Mouse (Mus musculus) right cerebral cortex, postnatal 25 days (tissue): ENCODE measurements around the gene Zfp748.
A peak's percentile ranks its signal among the peaks of the same experiment; 100 is the strongest.

ENCODE experiments used
- DNase-seq: peaks from one replicate; pipeline ENCODE4 v3.0.0; 2022

Gene Zfp748

DNA sequence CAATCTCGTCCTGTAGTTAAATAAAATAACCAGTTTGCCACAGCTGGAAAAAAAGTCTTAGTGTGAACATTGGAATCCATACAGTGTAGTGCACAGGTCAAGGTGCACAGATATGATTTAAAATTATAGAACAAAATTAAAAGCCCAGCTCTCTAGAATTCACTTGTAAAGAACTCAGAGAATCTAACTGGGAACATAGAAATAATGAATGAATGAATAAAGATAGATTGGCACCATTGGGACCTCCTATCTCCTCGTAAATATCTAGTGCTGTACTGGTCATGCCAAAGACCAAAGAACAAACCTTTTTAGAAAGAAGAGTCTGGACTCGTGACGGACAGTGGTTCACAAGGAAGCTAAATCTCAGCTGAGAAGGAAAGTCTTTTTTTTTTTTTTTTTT is at the start of gene Zfp748:
Gene Zfp748 (minus strand): TSS at position 101 of the 400 bp plus-strand sequence.
- no peak for DNase-seq

DNA sequence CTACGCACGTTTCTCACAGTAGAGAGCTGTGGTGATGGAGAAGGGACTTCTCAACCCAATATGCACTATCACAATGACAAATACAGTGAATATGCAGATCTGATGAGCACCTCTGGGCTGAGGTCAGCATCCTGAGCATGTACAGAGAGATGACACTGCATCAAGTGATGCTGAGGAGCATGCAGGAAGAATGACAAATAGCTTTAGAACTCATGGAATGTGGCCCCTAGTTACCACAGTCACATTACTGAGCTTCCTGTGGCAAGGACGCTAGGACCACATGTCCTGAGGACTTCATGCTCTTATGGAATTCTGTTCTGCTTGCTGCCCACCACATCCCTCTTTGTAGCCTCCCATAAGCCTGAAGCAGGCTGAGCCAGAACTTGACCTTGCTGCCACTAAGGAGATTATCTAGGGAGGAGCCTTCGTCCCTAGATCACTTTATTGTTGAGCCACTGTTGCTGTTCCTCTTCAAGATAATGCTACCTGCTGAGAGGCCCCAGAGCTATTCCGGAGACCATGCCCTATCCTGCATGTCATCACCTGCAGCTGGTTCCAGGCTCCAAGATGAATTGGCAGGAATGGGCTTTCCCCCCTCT is 19.1 kb upstream of the Zfp748 start:
- no peak for DNase-seq

DNA sequence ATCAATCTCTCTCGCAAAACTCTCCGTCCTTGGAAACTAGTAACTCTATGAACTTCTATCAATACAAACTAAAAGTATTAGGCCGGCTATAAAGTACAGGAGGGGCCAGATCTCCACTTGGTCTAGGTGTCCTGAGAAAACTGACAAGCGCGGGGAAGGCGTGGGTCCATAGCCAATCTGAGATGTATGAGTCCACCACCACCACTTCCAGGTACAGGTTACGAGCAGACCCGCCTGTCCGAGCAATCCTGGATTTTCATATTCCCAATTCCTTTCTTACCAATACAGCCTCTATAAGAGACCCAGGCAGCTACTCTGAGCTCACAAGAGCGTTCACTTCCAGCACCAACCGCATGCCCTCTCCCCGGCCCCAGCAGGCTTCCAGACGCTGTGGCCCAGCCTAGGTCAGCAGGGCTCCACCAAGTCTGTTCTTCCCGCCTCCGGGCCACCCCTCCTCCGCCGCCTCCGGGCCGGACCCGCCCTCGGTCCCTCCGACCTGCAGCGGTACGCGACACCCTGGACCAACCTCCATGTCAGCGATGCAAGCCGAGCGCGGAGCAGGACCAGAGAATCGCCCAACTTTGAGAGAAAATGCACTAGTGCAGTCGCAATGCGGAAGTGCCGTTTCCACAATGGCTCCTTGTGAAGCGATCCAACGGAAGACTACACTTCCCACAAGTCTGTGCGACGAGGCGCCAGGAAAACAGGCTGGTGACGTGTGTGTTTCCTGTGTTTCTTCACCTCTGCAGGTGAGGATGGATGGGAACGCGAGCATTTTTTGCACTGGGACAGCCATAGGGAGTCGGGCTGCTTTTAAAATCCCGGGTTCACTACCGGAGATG is 904 bp downstream of the Zfp748 start:
- DNase-seq, result peak; percentile 89

DNA sequence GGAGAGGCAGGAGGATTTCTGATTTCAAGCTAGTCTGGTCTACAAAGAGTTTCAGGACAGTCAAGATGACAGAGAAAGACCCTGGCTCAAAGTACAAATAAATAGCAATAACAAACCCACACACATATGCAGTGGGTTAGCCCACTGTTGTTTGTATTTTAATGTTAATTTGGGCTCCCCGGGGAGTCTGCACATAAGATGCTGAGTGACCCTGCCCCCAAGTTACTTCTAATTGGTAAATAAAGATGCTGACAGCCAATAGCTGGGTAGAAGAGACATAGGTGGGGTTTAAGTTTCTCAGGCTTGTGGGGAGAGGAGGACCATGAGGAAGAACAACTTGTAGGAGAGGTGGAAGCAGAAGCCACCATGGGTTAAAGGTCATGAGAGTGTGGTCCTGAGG is 7.7 kb downstream of the Zfp748 start:
- no peak for DNase-seq

- no peak for DNase-seq
Measured at GRCm38 (mm10) chr13:67527049-67527730, 26.4 kb downstream of the Zfp748 start.

DNA sequence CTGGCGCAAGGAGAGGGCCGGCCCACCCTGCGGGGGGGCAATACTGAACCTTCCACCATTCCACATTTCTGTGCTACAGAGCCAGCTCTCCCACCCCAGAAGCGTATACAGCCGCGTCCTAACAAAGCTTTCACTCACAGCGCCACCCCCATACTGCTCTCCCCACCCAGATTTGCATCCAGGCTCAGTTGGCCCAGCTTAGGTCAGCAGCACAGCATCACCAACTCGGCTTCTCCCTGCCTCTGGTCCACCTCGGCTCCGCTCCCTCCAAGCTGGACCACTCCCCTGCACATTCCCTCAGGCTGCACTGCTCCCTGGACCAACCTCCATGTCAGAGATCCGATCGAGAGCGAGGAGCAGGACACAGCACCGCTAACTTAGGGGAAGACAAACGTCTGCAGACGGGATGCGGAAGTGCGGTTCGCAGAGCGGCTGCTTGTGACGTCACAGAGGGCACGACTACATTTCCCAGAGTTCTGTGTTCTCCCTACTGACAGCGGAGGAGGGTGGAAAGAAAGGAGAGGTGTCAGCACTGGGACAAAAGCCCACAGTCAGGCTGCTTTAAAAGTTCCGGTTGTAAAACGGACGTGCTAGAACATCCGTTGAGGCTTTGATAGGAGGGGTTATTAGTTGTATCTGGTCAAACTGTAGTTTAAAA is 27.7 kb downstream of the Zfp748 start, which contains the start of the genes Gm26965 and Zfp87:
Gene Gm26965 (minus strand): TSS at position 399 of the 658 bp plus-strand sequence.
Gene Zfp87 (minus strand): TSS at position 425 of the 658 bp plus-strand sequence.
- peak; percentile 92 for DNase-seq

DNA sequence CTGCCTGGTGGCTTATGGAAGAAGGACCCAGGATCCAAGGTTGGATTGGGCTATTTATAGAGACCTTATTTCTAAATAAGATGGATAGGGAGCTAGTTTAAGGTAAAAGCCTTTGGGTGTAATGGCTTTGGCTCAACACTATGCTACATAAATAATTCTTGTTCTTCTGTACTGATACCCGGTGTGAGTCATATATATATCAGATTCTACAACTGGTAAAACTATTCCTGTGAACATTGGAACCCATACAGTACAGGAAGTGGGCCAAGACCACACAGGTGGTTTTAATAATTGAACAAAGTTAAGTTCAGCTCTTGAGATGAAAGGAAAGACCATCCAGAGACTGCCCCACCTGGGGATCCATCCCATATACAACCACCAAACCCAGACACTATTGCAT is 52.7 kb downstream of the Zfp748 start:
- no peak for DNase-seq

DNA sequence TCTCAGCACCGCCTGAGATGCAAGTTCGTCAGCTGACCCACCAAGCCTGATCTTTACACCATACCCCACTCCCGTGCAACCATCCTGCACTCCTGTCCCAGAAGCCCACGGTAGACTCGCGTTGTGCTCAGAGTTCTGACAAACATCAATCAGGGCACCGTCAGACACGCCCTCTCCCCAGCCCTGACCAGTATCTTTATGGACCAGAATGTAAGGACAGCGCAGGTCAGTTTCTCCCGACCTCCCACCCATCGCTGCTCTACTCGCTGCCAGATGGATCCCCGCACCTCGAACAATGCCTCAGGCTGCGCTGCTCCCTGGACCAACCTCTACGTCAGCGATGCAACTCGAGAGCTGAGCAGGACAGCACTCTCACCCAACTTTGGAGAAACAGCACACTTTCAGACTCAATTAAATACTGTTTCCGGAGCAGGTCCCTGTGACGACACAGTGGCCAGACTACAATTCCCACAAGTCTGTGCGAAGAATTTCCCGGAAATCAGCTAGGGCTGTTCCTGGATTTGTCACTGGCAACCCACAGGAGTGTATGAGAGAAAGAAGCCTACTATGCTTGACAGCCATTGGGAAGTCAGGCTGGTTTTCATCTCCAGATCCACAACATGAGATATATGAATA is 53.4 kb downstream of the Zfp748 start, which contains the start of gene Zfp58:
Gene Zfp58 (minus strand): TSS at position 472 of the 636 bp plus-strand sequence.
- peak; percentile 83 for DNase-seq

GRCm38 (mm10) chr13:67495631-67496030 is 58.0 kb downstream of the Zfp748 start:
- no peak for DNase-seq
